Mouse (Mus musculus): ENCODE measurements around the gene Olfm2.
"Not testable (repeated sequence)": the region's sequence is repeated elsewhere in the genome, so short reads cannot be mapped to it uniquely, and the experiment has no call there.

The Olfm2 gene

DNA sequence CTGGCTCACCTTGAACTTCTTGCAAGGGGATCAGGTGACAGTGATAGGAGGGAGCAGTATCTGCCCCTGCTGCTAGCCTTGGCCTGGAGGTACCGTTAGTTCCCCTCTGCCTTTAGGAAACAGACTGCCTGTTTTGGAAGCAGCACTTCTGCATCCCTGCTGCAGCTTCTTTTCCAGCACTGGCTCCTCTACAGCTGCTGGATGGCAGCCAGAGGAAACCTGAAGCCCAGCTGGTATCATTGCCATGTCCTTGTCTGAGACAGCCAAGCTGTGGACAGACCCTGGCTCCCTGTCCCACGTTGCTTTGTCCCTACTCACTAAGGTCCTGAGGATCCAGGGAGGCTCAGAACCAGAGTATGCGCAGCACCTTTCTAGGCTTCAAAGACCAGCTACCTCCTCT, 88.6 kb downstream of the Olfm2 start:
- peak in 1 of 2 experiments; percentile 52 for DNase-seq (ENCODE audit: low spot score in 2 of 2)

DNA sequence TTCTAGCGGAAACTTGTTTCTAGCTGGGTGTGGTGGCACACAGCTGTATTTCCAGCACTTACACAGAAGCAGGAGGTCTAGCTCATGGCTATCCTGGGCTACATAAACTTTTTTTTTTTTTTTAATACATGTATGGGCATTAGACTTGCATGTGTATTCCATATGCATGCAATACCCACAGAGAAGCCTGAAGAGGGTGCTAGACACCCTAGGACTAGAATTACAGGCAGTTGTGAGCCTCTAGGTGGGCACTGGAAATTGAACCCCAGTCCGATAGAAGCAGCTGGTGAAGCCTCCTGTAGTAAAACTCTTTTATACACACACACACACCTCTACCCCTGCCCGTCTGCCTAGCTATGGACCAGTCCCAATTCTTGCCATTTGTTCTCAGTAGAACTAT, 92.3 kb downstream of the Olfm2 start:
- DNase-seq (ENCODE audit: low spot score in 2 of 2) = no peak

GRCm38 (mm10) chr9:20652260-20652658, 93.9 kb downstream of the Olfm2 start:
- DNase-seq (ENCODE audit: low spot score in 2 of 2) = no peak

GRCm38 (mm10) chr9:20651602-20652259, 94.4 kb downstream of the Olfm2 start, which contains the start of gene Pin1:
Gene Pin1, plus strand, starts transcription at chr9:20652095.
- DNase-seq (ENCODE audit: low spot score in 2 of 2) = peak; percentile 100

- peak; percentile 49 to 57 for DNase-seq (ENCODE audit: low spot score in 2 of 2)
These were observed 101.0 kb downstream of the Olfm2 start for GRCm38 (mm10) chr9:20645121-20645520.

DNA sequence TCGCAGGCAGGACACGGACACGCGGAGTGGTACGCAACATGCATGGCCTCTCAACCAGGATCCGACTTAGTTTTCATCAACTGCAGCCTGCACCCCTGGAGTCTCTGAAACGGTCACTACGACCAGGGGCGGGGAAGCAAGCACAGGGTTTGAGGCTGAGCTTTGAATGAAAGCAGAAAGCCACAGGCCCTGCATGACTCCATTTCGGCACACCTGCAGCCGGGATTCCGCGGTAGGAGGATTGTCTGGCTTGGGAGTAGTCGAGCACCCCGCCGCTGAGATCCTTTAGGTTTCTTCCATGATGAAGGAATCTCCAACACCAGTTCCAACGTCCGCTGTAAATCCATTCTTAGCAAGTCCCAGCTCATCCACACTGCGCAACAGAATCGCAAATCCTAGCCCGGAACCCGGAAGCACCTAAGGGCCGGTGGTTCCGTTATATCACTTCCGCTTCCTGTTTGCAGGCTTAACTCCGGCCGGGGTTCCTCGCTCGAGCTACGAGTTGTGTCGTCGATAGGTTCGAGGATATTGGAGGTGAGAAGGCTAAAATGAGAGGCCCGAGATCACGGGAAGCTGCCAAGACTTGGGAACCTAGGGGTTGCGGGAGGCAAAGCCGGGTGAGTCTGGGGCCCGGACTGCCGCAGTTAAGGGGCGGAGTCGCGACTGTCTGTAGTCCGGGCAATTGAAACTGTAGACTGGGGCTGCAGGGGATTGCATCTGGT, 101.6 kb downstream of the Olfm2 start, which contains the start of gene Fbxl12:
Gene Fbxl12, minus strand, starts transcription at position 408 of the 722 bp plus-strand sequence.
- DNase-seq (ENCODE audit: low spot score in 2 of 2) = peak; percentile 84 to 86

- no peak for DNase-seq (ENCODE audit: low spot score in 2 of 2)
These were observed 102.4 kb downstream of the Olfm2 start for GRCm38 (mm10) chr9:20643781-20644180.

DNA sequence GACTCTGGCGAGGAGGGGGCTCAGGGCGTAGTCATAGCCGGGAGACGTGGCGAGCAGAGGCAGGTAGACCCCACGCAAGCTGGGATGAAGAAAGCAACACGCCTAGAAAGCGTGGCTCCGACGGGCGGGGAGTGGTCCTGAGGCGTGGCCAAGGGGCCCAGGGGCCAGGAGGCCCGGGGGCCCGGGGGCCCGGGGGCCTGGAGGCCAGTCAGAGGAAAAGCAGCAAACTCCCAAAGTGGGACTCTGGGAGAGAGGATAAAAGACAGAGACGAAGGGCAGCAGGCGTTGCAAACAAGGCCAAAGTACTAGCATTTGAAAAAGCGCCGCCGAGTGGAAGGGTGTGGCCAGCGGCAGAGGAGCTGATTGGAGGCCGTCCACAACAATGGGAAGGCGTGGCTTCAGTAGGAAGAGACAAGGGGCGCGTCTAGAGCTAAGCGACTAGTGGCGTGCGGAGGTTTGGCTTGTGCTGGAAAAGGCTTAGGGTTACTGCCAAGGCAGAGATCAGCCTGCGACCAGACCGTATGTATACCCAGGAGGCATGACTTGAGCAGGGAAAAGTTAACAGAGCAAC, 103.2 kb downstream of the Olfm2 start:
- peak; percentile 87 to 89 for DNase-seq (ENCODE audit: low spot score in 2 of 2)

DNA sequence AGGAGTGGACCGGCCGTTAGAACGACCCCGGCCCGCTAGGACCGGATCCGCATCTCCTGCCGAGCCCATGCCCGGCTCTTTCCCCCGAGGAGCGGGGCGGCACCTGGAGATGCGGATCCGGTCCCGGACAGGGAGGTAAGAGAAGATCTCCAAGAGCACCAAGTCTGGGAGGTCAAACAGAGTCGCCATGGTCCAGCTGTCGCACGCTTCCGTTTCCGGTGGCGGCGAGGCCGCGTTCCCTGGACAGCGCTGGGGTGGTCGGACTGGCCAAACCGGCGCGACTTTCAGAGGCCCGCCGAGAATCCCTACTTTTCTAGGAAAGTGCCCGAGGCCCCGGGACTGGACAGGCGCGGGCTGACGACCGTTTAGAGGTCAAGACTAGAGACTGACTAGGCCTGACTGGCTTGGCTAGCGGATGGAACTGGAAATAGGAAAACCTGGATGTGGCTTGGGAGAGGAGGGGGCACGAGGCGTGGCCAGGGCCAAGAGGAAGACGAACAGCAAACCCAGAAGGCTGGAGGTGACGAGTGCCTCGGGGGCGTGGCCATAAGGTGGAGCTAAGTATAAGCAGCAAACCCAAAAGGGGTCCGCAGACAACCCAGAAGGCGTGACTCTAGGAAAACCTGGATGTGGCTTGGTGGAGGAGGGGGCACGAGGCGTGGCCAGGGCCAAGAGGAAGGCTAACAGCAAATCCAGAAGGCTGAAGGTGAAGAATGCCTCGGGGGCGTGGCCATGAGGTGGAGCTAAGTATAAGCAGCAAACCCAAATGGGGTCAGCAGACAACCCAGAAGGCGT, 103.9 kb downstream of the Olfm2 start, which contains the start of gene Ubl5:
Gene Ubl5, plus strand, starts transcription at position 778 of the 795 bp plus-strand sequence.
- peak; percentile 93 to 94 for DNase-seq (ENCODE audit: low spot score in 2 of 2)

DNA sequence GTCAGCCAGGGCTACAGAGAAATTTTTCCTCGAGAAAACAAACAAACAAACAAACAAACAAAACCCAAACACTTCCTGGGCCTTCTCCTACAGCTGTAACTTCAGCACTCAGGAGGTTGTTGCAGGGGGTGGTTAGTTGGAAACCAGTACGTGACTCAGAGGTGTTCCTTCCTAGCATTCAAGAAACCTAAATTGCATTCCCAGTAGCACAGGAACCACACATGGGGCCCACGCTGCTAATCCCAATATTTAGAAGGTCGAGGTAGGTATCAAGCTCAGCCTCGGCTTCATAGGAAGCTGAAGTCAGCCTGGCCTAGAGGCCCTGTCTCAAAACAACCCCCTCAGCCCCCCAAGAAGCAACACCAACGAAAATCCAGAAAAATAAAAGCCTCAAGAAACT, 104.6 kb downstream of the Olfm2 start:
- no peak for DNase-seq (ENCODE audit: low spot score in 2 of 2)

DNA sequence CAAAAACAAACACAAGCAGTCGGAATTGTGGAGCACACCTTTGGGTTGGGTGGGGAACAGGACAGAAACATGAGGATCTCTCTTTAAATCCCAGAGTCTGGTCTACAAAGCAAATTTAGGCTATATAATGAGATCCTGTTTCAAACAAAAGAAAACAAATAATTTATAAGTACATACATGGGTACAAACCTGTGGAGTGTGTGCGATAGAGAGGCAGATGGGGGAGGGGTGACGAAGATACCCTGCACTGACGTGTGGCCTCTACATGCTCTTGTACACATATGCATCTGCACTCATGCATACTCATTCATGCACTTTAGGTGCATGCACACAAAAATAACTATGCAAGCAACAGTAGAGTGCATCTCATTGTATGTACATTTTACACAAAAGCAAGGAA, 106.7 kb downstream of the Olfm2 start:
- peak in 1 of 2 experiments; percentile 21 for DNase-seq (ENCODE audit: low spot score in 2 of 2)

DNA sequence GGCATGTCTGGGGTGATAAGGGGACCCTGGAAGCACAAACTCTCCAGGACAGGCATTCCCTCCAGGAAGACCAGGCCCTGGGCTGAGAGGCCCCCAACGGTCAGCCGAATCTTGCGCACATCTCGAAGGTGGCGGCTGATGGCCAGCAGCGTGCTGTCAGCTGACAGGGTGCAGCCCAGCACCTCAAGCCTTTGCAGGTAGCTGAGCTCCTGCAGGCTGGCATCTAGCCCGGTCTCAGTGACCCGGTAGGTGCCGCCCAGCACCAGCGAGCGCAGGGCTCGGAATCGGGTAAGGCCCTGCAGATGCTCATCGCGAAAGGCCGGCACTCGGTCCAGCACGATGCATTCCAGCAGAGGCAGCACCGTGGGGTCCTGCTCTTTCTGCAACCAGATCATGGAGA, 107.6 kb downstream of the Olfm2 start:
- peak in 1 of 2 experiments; percentile 34 for DNase-seq (ENCODE audit: low spot score in 2 of 2)

DNA sequence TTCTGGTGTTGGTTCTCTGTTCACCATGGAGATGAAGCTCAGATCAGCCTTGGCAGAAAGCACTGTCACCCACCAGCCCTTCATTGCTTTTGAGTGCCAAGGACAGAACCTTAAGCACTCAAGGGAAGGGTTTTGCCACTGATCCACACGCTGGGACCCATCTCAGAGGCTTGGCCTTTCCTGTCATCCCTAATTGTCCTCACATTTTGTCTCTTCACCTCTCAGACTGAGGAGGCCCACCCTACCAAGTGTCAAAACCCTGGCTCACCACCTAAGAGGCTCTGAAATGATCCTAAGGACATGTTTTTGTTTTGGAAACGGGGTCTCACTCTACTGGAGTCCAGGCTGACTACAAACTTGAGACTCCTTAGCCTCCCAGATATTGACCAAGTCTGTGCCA, 109.4 kb downstream of the Olfm2 start:
- no peak for DNase-seq (ENCODE audit: low spot score in 2 of 2)

DNA sequence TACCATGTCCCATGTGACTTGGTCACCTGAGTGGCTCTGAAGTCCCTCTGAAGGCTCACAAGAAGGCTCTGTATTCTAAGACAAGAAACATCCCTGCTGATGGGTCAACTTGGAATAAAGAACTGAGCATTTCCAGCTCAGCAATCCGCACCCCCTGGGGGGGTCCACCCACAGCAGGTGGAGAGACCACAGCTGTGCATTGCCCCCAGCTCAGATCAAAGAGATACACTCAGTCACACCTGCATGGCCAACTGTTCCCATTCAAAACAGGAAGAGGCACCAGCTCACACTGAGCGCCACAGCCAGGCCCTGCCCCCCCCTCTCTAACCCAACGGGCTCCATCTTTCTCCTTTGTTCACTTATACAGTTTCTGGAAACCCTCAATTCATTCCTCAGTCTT, 109.9 kb downstream of the Olfm2 start:
- no peak for DNase-seq (ENCODE audit: low spot score in 2 of 2)

- DNase-seq (ENCODE audit: low spot score in 2 of 2) = not testable (repeated sequence)
These were observed 110.5 kb downstream of the Olfm2 start for GRCm38 (mm10) chr9:20635676-20636075.

DNA sequence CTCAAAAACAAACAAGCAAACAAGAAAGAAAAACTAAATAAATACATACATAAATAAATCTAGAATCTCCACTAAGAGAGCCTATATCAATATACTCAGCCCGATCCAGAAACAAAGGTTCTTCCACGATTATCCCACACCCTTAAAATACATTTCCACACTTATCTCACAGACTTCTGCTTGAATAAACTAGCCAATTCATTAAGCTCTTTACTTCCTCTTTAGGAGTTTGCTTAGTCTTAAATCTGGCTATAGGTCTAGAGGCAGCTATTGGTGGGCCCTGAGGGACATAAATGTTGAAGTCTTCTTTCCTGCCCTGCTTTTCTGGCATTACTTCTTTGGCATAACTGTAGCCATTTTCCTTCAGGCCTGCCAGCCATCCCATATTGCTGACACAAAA, 114.8 kb downstream of the Olfm2 start:
- DNase-seq (ENCODE audit: low spot score in 2 of 2) = no peak

All from right cerebral cortex, postnatal 10 days (tissue).